Mouse (Mus musculus) right cerebral cortex, postnatal 10 days (tissue): Measurements from ENCODE around the gene Racgap1.

Experiments used
- DNase-seq, 2 experiments: peaks; one replicate each; pipeline ENCODE4 v3.0.0; 2021; ENCODE audit warnings: low spot score in 2 of 2

Gene Racgap1

DNA sequence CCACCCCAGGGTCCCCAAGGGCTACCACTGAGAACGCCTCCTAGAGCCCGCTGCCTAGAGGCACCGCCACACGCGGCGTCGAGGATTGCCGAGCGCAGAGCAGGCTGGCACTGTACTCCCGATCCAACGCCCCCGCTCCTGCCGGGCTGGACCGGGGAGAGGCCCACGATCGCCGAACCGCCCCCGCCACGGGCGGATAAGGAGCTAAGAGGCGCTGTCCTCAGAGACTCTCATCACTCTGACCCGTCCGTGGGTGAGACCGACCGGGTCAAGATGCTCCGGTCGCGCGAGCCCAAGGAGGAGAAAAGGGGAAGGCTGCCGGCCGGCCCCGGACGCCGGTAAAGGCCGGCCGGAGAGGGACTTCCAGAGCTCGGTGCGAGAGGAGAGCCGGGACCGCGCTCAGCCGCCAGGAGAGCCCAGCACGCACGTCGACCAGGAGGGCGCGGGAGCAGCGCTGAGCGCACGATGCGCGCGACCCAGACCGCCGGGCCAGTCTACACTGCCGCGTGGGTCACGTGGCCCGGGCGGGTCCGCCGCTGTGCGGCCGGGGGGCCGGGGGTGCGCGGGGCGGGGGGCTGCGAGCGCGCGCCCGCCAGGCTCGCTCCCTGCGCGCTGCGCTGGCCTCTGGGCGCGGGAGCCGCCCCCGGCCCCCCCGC, 60.9 kb downstream of the Racgap1 start, which contains the start of gene Aqp5:
Aqp5 (plus strand) TSS at position 354 of the 656 bp plus-strand sequence.
- peak in 1 of 2 experiments; percentile 22 for DNase-seq

DNA sequence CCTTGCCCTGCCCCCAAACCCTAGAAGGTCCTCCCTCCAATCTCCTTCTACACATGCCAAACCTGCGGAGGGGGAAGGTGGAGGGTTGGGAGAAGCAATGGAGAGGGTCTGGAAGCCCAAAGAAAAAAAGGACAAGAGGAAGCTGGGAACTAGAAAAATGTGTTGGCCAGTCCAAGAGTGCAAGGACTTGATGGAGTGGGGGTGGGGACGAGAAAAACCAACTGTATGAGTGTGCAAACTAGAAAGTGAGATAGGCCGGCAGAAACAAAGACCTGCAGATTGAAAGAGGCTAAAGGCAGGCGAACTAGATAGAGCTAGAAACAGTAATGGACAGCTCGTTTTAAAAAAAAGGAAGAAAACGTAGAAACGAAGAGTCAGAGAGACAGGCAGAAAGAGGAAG, 61.8 kb downstream of the Racgap1 start:
- DNase-seq: no peak

DNA sequence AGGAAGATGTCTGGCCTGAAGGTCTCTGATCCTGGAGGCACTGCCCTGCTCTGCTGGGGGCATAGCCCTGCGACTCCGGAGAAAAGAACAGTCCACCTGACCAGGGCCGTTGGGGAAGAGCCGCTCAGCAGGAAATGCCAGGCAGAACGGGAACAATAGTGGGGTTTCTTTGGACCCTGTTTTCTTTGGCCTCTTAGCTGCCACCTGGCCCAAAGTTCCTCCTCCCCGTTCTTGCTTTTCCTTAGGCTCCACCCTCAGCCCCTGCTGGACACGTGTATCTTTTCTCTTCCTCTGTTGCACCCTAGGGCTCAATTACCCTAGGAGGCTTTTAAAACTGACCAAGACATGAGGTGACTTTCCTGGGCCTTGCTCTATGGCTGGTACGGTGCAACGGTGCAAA, 62.2 kb downstream of the Racgap1 start:
- no peak for DNase-seq

DNA sequence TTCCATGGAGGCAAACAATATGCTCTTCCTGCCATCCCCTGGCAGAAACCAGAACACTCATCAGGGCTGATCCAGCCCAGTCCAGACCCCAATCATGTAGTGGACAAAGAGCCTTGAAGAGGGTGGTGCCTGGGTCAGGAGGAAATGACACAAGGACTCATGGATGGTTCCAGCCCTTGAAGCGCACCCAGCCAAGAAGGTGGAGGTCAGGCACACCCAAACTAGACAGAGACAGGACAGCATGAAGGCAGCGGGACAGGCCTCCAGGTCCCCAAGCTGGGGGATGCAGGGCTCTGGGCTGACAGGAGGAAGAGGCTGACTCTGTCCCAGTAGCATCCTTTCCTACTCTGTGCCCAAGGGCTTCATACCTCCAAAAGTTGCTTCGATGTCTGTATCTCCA, 64.9 kb downstream of the Racgap1 start:
- DNase-seq: peak in 1 of 2 experiments; percentile 19

DNA sequence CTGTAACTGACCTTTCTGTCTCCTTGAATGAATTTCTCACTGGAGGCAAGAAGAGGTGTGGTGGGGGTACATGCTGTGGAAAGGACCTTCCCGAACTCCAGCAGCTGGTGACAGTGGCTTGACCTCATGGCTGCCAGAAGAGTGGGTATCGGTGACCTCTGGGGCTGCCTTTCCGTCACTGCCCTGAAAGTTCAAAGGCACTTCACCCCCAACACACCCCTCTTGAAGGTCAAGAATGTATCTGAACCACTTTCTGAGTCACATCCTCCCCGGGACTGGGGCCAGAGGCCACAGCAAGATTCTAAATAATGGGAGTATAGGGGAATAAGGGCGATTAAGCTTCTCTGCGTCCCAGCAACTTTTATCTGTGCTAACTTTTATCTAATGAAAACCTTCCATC, 65.7 kb downstream of the Racgap1 start:
- peak in 1 of 2 experiments; percentile 18 for DNase-seq

DNA sequence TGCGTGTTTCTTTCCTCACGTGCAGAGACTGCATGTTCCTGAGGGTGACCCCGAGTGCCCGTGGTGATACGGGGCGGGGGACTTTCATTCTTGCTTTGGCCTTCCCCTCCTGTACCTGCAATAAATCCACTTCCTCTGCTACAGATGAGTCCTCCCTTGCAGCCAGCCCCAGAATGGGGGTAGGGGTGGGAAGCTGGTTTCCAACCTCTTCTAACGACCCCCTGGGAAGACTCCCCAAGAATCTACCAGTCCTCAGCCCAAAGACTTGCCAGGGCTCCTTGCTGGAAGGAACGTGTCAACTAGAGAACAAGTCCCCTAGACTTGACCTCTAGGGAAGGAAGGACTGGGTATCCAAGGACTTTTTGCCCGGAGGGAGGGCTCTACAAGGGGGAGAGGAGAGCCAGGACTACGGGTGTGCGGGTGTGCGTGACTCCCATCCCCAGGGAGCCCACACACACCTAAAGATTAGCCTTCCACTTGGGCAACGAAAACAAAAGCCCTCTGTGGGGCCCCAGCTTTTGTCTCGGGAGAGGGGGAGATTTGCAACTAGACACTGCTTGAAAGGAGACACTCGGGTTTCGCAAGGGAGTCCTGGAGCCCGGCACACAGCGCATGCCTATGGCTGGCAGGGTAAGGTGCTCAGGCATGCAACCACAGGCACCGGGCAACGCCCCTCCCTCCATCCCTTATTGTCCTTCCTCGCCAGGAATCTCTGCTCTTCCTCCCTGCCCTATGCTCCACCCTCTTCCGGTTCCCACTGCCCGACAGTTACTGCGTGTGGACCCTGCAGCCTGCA, 66.9 kb downstream of the Racgap1 start:
- DNase-seq: peak in 1 of 2 experiments; percentile 17

DNA sequence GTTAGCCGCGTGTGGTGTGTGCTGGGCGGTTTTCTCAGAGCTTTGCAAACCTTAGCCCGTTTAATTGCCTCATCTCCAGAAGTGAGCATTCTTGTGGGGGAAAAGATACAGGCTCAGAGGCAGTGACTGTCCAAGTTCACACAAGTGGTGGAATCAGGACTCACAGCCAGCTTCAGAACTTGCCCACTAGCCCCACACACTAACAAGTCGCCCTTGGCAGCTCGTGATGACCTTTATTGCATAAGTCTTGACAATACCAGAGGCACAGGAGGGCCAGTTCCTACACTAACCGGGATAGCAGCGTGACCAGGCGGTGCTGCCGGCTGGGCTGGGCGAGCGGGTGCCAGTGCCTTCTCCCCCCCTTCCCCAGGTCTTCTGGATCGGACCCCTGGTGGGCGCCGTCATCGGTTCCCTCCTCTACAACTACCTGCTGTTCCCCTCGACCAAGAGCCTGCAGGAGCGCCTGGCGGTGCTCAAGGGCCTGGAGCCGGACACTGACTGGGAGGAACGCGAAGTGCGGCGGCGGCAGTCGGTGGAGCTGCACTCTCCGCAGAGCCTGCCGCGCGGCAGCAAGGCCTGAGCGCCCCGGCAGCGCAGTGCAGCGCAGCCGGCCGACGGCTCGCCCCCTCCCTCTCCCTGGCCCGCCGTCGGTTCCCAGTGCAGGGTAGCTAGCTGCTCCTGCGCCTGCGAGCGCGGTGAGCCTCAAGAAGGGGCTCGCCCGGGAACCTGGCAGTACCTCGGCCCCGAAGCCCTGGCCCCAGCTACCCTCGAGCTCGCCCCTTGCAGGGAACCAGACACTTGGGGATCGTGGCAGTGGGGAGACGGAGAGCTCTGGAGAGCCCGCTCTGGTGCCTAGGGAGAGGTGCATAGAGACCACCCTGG, 67.8 kb downstream of the Racgap1 start:
- DNase-seq: no peak

DNA sequence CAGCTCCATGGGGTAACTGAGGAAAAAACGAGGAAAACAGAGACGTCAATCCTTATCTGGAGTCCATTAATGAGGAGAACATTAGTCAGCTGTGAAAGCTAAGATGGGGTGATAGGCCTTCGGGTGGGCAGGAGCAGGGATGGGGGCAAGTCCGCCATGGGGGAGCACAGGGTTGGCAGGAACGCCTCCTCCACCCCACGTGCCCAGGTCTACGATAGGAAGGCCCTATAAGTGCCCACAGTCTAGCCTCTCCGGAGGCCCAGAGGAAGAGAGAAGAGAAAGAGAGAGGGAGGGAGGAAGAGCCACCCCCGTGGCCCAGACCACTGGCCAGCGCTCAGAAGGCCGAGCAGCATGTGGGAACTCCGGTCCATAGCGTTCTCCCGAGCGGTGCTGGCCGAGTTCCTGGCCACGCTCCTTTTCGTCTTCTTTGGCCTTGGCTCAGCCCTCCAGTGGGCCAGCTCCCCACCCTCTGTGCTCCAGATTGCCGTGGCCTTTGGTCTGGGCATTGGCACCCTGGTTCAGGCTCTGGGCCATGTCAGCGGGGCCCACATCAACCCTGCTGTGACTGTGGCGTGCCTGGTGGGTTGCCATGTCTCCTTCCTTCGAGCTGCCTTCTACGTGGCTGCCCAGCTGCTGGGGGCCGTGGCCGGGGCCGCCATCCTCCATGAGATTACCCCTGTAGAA, 72.5 kb downstream of the Racgap1 start, which contains the start of gene Aqp2:
Aqp2 (plus strand) TSS at position 254 of the 684 bp plus-strand sequence.
- peak in 1 of 2 experiments; percentile 40 for DNase-seq
